Mouse (Mus musculus): ENCODE data around the gene Cd3eap.
A peak's percentile ranks its signal among the peaks of the same experiment; 100 is the strongest.

Gene Cd3eap

DNA sequence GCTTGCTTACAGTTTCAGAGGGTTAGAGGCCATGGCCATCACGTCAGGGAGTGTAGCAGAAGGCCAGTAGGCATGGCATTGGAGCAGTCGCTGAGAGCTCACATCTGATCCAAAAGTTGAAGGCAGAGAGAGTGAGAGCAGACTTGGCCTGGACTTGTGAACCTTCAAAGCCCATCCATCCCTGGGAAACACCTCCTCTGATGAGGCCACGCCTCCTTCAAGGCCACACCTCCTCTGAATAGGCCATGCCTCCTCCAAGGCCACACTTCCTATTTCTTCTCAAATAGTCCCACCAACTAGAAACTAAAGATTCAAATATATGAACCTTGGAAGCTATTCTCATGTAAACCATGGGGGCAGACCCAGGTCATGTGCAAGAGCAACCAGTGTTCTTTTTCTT is 23.7 kb downstream of the Cd3eap start:
- DNase-seq (ENCODE audit: inconsistent age in 2 of 2, low spot score in 1 of 2), result peak in 1 of 2 experiments; percentile 60

DNA sequence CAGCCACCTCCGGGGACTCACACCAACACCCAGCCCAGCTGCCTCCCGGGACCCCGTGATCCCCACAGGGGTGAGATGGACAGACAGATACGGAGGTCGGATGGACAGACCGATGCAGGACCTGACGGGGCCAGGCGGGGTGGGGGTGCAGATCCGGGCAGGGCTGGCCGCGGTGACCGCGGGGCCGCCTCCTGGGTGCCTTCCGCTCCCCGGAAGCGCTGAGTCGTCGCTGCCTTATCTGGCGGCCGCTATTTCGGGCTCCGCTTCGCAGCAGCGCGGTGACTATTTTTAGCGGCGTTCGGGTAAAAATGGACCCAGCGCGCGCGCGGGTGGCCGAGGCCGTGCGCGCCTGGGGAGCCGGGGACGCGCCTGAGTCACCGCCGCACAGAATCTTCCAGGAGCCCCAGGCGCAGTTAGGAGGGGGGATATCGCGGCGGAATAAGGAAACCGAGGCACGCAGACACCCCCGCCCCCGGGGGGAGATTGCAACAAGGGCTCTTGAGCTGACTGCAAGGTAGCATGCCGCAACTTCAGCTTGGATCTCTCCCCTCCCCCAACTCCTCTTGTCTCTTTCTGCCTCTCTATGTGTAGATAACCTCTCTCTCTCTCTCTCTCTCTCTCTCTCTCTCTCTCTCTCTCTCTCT is 26.5 kb downstream of the Cd3eap start:
- DNase-seq (ENCODE audit: inconsistent age in 2 of 2, low spot score in 1 of 2), result peak; percentile 88 to 95

DNA sequence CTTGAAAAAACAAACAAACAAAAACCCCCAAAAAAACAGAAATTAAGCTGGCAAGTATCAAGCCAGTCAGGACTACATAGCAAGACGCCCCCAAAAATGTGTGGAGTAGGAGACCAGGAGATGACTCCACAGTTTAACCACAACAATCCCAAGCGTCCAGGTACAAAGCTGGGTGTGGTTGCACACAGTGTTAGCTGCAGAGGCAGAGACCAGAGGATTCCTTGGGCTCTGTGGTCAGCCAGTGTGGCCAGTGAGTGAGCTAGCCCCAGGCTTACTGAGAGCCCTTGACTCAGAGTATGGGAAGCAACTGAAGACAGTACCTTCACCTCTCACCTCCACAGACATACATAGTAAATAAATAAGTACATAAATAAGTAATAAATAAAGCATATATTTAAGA is 27.4 kb downstream of the Cd3eap start:
- DNase-seq (ENCODE audit: inconsistent age in 2 of 2, low spot score in 1 of 2), result no peak

DNA sequence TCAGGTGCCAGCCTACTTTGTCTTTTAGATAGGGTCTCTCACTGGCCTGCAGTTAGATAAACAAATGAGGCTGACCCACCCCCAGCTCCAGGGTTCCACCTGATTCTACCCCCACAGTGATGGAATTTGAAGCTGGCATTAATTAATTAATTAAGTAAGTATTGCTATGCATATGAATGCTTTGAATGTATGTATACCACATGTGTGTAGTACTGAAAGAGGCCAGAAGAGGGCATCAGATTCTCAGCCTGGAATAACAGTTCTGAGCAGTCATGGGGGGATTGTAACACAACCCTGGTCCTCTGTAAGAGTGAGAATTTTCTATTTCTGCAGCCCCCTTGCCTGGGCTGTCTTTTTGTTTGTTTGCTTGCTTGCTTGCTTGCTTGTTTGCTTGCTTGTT is 30.9 kb downstream of the Cd3eap start:
- DNase-seq (ENCODE audit: inconsistent age in 2 of 2, low spot score in 1 of 2), result peak in 1 of 2 experiments; percentile 53

DNA sequence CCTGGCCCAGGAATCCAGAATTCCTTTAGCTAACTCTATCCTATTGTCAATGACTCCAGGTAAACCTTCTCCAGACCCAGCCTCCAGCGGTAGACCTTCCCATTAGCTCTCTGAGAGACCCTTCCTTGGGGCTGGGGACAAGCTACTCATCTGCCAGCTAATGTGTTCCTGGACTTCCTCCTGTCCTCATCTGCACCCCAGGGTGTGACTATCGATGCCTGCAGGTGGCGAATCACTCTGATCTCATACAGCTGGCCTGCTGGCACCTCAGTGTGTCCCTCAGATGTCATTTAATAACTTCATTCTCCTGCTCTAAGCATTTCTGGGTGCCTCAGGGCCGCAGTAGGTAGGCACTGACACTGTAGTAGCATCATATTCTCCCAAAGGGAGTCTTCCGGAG is 31.5 kb downstream of the Cd3eap start:
- no peak for DNase-seq (ENCODE audit: inconsistent age in 2 of 2, low spot score in 1 of 2)

DNA sequence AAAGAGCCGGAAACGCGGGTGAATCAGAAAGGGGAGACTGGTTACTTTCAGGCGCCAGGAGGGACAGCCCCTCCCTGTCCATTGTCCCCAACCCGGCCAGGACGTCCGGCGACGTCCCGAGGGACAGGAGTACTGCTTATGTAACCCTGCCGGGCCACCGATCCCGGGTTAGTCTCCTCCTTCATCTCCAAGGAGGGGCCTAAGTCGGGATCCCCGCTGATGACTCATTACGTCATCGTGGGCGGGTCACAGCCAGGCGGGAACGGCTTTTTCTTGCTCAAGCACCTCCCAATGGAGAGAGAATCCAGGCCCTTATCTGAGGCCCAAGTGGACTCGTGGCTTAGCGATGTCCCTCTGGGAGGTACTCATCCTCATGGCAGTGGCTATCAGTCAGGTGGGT is 32.2 kb downstream of the Cd3eap start:
- peak; percentile 95 to 97 for DNase-seq (ENCODE audit: inconsistent age in 2 of 2, low spot score in 1 of 2)

DNA sequence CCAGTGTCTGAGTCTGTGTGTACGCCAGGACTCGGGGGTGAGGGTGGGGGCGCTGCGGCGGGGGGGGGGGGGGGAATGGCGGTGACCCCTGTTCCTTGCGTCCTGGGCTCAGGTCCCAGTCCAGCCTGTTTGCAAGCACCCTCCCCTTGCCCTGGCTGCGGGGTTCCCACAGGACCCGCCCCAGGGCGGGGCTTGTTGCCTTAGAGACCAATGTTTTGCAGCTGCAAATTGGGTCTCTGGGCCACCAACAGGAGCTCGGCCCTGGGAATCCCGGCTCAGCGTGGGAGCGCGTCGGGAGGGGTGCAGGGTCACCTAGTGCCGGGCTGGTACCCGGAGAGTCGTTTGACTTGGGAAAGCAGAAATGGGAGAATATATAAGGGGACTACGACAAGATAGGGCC is 32.9 kb downstream of the Cd3eap start:
- peak; percentile 89 to 95 for DNase-seq (ENCODE audit: inconsistent age in 2 of 2, low spot score in 1 of 2)

DNA sequence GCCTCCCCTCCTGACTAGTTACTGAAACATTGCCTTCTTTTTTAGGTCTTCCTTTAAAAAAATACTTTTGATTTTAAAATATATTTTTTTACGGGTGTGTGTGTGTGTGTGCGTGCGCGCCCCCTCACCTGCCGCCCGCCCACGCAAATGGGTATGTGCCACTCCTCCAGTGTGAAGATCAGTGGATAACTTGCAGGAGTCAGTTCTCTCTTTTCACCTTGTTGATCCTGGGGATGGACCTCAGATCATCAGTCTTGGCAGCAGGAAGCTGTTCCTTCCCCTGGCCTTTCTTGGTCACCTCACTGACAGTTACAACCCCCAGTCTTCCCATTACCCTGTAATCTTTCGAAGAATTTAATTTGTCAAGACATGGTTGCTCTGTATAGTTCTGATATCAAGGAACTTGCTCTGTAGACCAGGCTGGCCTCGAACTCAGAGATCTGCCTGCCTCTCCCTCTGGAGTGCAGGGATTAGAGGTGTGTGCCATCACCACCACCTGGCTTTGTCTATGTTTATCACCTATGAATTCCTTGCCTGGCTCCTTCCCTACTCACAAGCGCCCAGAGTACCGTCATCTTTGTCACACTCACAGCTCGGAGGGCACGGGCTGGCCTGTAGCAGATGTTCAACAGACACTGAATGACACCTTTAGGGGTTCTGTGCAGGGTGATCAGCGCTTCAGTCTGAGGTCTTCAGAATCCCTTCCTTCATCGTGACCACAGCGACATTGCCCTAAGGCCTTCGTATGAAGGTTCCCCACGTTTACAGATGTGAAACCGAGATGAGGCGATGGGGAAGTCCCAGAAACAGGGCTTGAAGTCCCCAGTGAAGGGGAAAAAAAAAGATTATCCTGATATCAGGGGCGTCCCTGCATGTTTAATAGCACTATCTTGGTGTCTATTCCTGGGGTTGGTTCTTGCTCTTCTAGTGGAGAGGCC is 33.8 kb downstream of the Cd3eap start:
- peak in 1 of 2 experiments; percentile 14 for DNase-seq (ENCODE audit: inconsistent age in 2 of 2, low spot score in 1 of 2)

DNA sequence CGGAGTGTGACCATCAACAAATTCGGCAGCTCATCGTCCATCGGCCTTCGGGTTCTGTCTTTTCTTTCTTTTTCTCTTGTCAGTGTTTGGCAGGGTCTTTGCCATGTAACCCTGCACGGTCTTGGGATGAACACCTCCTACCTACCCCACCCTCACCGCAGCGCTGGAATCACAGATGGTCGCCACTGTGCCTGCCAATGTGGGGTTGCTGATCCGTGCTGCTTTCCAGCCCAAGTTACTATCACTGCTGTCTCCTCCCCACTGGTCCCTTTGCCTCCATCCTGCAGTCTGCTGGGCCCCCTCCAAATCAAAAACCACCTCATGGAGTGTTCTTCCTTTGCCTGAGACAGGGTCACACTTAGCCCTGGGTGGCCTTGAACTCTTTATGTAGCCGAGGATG is 35.1 kb downstream of the Cd3eap start:
- no peak for DNase-seq (ENCODE audit: inconsistent age in 2 of 2, low spot score in 1 of 2)

DNA sequence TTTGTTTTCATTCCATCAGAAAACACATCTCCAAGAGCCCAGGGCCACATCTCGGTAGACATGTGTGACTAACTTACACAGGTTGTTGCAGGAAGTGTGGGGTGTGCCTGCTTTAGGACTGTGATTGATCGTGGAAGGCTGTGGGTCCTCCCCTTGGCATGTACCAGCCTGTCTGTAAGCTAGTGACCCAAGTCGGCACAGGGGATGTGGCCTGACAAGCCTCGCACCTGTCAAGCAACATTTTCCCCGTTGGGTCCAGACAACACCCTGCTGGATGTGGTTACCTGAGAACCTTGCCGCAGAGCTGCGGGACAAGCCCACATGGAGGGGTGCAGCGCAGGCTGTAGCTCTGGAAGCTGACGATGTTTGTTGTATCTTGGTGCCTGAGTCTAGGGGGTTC is 36.8 kb downstream of the Cd3eap start:
- no peak for DNase-seq (ENCODE audit: inconsistent age in 2 of 2, low spot score in 1 of 2)

DNA sequence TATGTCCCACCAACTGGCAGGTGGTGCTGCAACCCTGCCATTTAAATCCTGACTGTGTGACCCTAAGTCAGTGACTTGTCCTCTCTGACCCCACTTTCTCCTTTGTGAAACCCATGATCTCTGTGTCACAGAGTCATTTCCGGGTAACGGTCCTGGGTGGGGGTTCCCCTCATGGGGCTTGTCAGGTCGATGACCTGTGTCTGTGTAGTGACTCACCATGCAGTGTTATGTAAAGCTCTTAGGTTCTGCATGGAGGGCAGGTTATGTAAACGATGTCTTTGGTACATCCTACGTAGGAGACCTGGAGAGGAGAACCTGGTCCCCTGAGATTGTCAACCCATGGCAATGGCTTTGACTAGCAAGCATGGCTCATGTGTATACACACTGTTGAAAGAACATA is 37.8 kb downstream of the Cd3eap start:
- no peak for DNase-seq (ENCODE audit: inconsistent age in 2 of 2, low spot score in 1 of 2)

DNA sequence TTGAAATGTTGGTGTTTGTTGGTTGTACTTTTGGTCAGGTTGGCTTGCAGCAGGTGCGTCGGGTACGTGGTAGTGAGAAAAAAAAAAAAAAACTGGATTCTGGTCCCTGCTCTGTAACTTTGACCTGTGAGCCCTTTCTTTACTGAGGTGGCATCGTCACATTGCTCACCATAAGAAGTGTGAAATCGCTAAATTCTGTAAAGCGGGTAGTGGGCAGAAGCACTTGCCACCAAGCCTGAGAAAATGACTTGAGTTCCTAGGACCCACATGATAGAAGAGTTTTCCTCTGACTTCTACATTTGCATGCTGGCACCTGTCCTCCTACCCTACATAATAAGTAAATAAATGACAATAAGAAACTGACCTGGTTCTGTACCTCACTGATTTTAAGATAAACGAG is 38.6 kb downstream of the Cd3eap start:
- DNase-seq (ENCODE audit: inconsistent age in 2 of 2, low spot score in 1 of 2), result no peak

DNA sequence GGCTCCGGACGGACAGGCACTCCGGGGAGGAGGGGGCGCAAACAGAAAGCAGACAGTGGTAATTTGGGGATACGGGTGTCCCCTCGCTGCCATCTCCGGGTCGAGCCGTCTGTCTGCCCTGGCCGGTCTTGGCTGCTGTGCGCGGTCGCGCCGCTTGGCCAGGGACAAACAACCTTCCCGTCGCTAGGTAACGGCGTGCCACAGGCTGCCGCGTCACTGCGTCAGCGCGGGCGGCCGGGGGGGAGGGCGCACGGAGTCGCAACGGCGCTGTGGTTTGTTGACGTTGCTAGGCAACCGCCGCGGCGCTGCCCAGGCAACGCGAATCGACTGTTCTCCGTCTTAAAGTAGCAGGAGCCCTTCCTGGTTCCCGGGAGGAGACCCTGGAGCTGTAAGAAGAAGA is 39.4 kb downstream of the Cd3eap start:
- DNase-seq (ENCODE audit: inconsistent age in 2 of 2, low spot score in 1 of 2), result peak; percentile 97 to 98

DNA sequence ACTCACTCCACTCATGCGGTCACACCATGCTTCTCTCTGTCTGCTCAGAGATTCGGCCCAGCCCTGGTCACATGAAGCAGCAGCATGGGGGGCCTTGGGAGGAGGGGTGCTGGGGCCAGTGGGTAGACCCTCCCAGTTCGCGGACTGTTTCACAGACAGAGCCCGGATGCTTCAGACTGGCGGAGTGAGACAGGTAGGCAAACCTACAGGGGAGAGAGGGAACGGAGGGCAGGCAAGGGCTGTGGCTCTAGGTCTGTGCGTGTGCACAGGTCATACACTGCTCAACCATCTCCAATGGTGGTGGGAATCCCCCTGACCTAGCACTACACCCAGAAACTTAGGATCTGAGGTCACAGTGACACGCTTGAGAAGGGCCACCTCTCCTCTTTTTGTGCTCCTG is 39.8 kb downstream of the Cd3eap start:
- DNase-seq (ENCODE audit: inconsistent age in 2 of 2, low spot score in 1 of 2), result no peak

DNA sequence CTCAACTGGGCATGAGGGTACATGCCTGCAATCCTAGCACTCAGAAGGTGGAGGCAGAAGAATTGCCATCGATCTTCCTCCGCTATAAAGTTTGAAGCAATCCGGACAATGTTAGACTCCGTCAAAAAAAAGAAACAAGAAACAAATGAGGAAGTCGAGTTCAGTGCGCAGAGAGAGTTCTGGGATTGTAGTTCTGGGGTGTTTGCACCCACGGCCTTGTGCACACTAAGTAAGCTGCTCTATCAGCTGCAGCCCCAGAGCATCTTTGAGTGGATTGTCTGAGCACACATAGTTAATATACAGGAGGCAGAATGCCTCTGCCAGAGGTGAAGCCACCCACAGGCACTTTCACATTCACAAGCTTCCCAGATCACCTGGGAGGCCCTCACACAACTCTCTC is 40.6 kb downstream of the Cd3eap start:
- DNase-seq (ENCODE audit: inconsistent age in 2 of 2, low spot score in 1 of 2), result no peak

DNA sequence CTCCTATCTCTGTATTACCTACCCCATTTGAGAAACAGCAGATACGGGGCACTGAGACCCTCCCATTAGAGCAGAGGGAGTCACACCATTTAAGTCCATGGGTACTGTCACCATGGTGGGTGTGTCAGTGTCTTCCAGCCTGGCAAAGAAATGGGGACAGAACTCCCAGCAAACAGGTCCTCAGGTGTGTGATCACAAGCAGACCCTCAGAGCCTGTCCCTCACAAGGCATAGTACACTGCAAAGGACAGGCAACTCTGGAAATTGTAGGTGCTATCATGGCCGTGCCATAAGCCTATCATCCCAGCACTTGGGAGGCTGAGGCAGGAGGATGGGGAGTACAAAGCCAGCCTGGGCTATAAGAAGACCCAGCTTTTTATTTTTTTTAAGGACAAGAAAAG is 41.1 kb downstream of the Cd3eap start:
- DNase-seq (ENCODE audit: inconsistent age in 2 of 2, low spot score in 1 of 2), result no peak

DNA sequence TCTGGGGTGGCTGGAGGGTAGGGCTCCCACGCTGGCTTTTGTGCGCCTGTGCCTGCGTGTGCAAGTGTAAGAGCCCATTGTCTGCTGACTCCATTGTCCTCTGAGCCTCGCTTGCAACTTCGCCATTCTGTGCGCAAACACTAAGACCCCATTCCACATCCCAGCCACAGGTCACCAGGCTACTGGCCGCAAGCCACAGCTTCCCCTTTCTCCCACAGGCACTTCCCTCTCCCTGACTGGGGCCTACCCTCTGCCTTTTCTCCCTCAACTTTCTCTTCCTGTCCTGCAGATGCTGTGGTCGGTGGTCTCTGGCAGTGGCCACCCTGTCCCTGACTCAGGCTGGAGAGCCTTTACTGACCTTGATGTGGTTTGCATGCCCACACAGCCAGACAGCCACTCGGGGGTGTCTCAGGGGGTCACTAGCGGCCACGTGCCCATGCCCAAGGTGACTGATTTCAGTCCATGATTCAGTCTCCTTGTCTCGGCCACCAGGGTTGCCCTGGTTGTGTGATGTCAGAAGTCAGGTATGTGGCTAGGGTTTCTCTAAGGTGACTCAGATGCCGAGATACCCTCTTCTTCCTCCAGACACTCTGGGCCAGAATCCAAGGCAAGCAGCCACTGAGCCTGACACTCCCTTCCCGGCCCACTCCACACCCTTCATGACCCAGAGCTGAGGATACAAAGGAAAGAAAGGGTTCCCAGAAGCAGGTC is 42.7 kb downstream of the Cd3eap start:
- peak in 1 of 2 experiments; percentile 74 for DNase-seq (ENCODE audit: inconsistent age in 2 of 2, low spot score in 1 of 2)

DNA sequence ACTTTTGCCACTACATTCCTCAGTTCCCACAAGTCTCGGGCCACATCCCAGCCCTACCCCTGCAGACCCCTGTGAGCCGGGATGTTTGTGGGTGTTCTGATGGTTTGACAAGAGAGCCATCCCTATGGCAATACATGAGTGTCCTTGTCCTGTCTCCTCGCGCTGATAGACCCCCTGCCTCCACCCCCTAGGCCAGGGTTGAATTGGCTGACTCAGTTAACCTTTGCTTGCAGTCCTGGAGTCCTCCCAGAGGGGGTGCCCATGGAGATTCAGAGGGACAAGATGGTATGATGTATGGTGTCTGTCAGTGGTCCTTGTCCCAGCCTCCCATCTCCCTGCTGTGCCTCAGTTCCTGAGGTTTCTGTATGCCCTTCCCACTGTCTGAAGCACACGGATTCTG is 45.2 kb downstream of the Cd3eap start:
- no peak for DNase-seq (ENCODE audit: inconsistent age in 2 of 2, low spot score in 1 of 2)

DNA sequence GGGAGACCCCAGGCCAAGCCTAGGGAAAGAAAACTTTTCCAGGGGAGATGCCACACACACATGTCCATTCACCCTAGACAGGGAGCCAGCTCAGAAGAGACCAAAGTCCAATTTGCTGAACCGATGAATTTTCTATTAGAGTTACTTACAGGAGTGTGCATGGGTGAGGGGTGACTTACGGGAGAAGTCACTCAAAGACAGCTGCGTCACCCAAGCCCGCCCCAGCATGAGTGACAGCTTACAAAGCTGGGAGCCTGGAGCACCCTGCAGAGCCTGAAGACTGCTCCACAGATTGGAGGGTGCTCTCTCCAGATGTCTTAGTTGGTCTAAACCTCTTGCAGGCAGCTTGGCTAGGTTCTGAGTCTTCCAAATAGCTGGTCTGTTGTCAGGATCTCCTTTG is 47.3 kb downstream of the Cd3eap start:
- no peak for DNase-seq (ENCODE audit: inconsistent age in 2 of 2, low spot score in 1 of 2)

DNA sequence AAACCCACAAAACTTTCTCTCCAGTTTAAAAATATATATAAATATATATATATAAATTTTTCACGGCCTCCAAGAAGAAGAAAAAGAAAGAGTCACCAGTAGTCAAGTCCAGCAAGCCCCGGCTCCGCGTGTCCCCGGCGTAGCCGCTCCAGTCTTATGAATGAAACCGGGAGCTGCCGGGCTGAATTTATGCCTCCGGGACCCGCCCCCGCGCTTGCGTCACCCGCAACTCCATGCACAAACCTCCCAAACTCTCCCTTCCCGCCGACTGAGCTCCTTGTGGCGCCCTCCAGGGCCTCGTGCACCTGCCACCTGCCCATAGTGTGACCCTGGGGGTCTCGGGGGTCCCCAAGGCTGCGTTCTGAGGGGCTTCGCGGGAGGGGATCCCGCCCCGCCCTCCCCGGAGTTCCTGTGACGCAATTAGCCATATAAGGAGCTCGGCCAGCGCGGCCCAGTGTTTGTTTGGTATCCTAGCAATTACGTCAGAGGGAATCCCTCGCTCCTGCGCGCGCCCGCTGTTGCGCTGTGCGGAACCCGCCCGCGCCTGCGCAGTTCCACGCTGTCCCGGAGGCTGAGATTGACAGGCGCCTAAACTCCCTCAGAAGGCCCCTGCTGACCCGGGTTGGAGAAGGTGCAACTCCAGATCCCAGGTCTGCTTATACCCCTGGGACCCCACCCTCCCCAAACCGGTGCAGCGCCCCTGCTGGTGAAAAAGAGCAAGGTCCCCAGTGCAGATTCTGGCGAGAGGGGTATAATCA is 49.2 kb downstream of the Cd3eap start, which contains the start of gene Fosb:
Gene Fosb, minus strand, starts transcription at position 168 of the 758 bp plus-strand sequence.
- DNase-seq (ENCODE audit: inconsistent age in 2 of 2, low spot score in 1 of 2), result peak; percentile 95 to 98
